Mouse (Mus musculus): ENCODE data around the gene Wwox. TPM values are rescaled to one million over a fixed set of nuclear protein-coding genes. Genes with fewer than 3 reads are reported as not detected.

The Wwox gene
- polyA plus RNA-seq, 1 experiment from 2014 or later: 20.2 TPM

Other genes with a start within 250 kb of the Wwox start
- gene Vat1l, start 234.0 kb upstream of the Wwox start, polyA plus RNA-seq (2015; fragmentation: Nextera tagmentation; extraction: Ambion mirVana): 4.1 TPM in 2 replicates
- gene Clec3a, start 21.6 kb upstream of the Wwox start, polyA plus RNA-seq (2015; fragmentation: Nextera tagmentation; extraction: Ambion mirVana): not detected in 2 replicates

Measured in kidney, embryonic 16.5 days (tissue).